Mouse (Mus musculus) MEL (cell line): ENCODE data around the gene Iqch.

Experiments
- CTCF ChIP-seq, 3 experiments: IDR thresholded peaks in 2 of 3; conservative IDR thresholded peaks in 1 of 3; 2 replicates each; pipeline ENCODE4 v1.5.1; 2011 to 2012; ENCODE audit warnings: low read length in 3 of 3, low read depth in 2 of 3, mild to moderate bottlenecking in 2 of 3, improper control_type of control experiment in 1 of 3, inconsistent platforms in 1 of 3, mixed read lengths in 1 of 3, moderate library complexity in 1 of 3; ENCODE audit not compliant: control insufficient read depth in 1 of 3, insufficient read depth in 1 of 3, poor library complexity in 1 of 3, severe bottlenecking in 1 of 3
- GATA1 ChIP-seq: IDR thresholded peaks from 2 replicates; pipeline ENCODE4 v1.6.1; 2011; ENCODE audit warnings: low read depth, low read length, improper control_type of control experiment
- POLR2A ChIP-seq, 2 experiments: IDR thresholded peaks; 2 replicates each; pipeline ENCODE4 v1.6.1; 2011 to 2012; ENCODE audit warnings: low read length in 2 of 2, mild to moderate bottlenecking in 2 of 2, control low read depth in 1 of 2, improper control_type of control experiment in 1 of 2, low read depth in 1 of 2, moderate library complexity in 1 of 2; ENCODE audit not compliant: control insufficient read depth in 1 of 2, insufficient read depth in 1 of 2, poor library complexity in 1 of 2
- ZC3H11A ChIP-seq: IDR thresholded peaks from 2 replicates; pipeline ENCODE4 v1.6.1; 2012; ENCODE audit warnings: low read depth, mild to moderate bottlenecking, inconsistent platforms, low read length, improper control_type of control experiment

DNA sequence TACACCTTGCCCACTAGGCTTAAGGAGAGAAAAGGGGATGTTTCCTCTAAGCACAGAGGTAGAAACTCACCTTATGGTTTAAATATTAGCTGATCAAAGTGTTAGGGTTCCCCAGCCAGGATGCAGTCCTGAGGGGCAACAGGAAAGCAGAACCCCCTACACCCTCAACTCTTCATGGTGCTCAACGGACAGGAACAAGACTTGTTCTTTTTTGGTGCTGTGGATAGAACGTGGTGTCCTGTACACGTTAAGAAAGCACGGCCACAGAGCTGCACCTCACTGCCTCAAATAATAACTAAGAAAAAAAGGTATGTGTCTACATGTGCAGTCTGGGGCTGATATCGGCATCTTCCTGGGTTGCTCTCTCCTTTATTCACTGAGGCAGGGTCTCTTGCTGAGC, 53.3 kb downstream of the Iqch start:
- no peak for TF ChIP-seq GATA1
- no peak for TF ChIP-seq ZC3H11A
- no peak for TF ChIP-seq CTCF (IDR thresholded peaks at IDR 0.05 in 2 of 3, conservative IDR thresholded peaks at IDR 0.05 in 1 of 3; ENCODE audit: control insufficient read depth in 1 of 3, insufficient read depth in 1 of 3, low read depth in 2 of 3, low read length in 3 of 3, poor library complexity in 1 of 3, severe bottlenecking in 1 of 3)
- no peak for TF ChIP-seq POLR2A (IDR thresholded peaks at IDR 0.05; ENCODE audit: control insufficient read depth in 1 of 2, insufficient read depth in 1 of 2, low read depth in 1 of 2, low read length in 2 of 2, poor library complexity in 1 of 2)
